20 mouse cellular contexts compared by ENCODE assay signal in genomic region chr6:24546716-24547420, GRCm38 (mm10). TPM values are rescaled to one million over a fixed set of nuclear protein-coding genes. Genes with fewer than 3 reads are reported as not detected.
DNase-seq lines count a peak whose midpoint lies in the region; ATAC-seq and TF ChIP-seq lines count a peak whose summit lies in the region.
"Had no signal": no experiment of that assay in that cellular context is flagged by ENCODE, and none has a peak within 500 bp of the region (broad histone marks: within the 10 kb centered on the region; RNA-seq: fewer than 3 reads in every experiment).

No protein-coding gene starts in this region.

- H3K9ac ChIP-seq in heart, embryonic 12.5 days = no peak overlapping the region
- no peak overlapping the region for H3K9ac ChIP-seq in liver, embryonic 11.5 days (ENCODE audit: low read depth, low read length)
- H3K9ac ChIP-seq in liver, postnatal 0 days (replicated peaks) = no peak overlapping the region
- H3K9ac ChIP-seq in stomach, embryonic 16.5 days (ENCODE audit: low read length) = no peak overlapping the region
- H3K9ac ChIP-seq: liver, embryonic 15.5 days; neural tube, embryonic 15.5 days had no signal

- no peak for TF ChIP-seq EP300 in liver, postnatal 0 days (IDR thresholded peaks at IDR 0.05; ENCODE audit: low read depth)

- peaks cover 26% of the 10 kb centered on the region for H3K4me1 ChIP-seq in heart, embryonic 12.5 days (replicated peaks)
- H3K4me1 ChIP-seq in liver, embryonic 11.5 days (replicated peaks; ENCODE audit: control insufficient read depth, insufficient read depth, low read length) = no peaks in the 10 kb centered on the region
- H3K4me1 ChIP-seq in liver, postnatal 0 days (ENCODE audit: insufficient read depth) = no peaks in the 10 kb centered on the region
- H3K4me1 ChIP-seq in stomach, embryonic 16.5 days (ENCODE audit: control insufficient read depth, insufficient read depth, low read length) = no peaks in the 10 kb centered on the region
- H3K4me1 ChIP-seq: liver, embryonic 15.5 days; neural tube, embryonic 15.5 days had no signal

- 0% methylated on average over 1 of the region's 1 CpGs for WGBS in heart, embryonic 12.5 days
- 26% methylated on average over 1 of the region's 1 CpGs for WGBS in liver, embryonic 11.5 days
- WGBS in liver, postnatal 0 days (ENCODE audit: insufficient replicate concordance) = 45% methylated on average over 1 of the region's 1 CpGs
- 30% methylated on average over 1 of the region's 1 CpGs for WGBS in stomach, embryonic 16.5 days

- H3K27me3 ChIP-seq in heart, embryonic 12.5 days (replicated peaks) = no peaks in the 10 kb centered on the region
- no peaks in the 10 kb centered on the region for H3K27me3 ChIP-seq in liver, embryonic 11.5 days (replicated peaks; ENCODE audit: control insufficient read depth, insufficient read depth, low read length)
- H3K27me3 ChIP-seq in liver, postnatal 0 days (ENCODE audit: insufficient read depth, low read length) = no peaks in the 10 kb centered on the region
- no peaks in the 10 kb centered on the region for H3K27me3 ChIP-seq in stomach, embryonic 16.5 days (ENCODE audit: control insufficient read depth, insufficient read depth, low read length)
- H3K27me3 ChIP-seq: liver, embryonic 15.5 days; neural tube, embryonic 15.5 days had no signal

- peaks cover 3% of the 10 kb centered on the region; the same call in 1 of the 2 replicates for H3K9me3 ChIP-seq in heart, embryonic 12.5 days (replicated peaks)
- H3K9me3 ChIP-seq in liver, embryonic 11.5 days (ENCODE audit: control insufficient read depth, low read length) = no peaks in the 10 kb centered on the region
- H3K9me3 ChIP-seq in liver, postnatal 0 days (ENCODE audit: low read length) = no peaks in the 10 kb centered on the region
- H3K9me3 ChIP-seq in stomach, embryonic 16.5 days (replicated peaks; ENCODE audit: control insufficient read depth, low read length) = 0 out of 2 replicates have a peak, but pooled peaks cover 3% of the 10 kb centered on the region
- H3K9me3 ChIP-seq: liver, embryonic 15.5 days; neural tube, embryonic 15.5 days had no signal

- no peak overlapping the region for H3K4me3 ChIP-seq in heart, embryonic 12.5 days
- H3K4me3 ChIP-seq in liver, embryonic 11.5 days (ENCODE audit: low read depth, low read length) = no peak overlapping the region
- no peak overlapping the region for H3K4me3 ChIP-seq in liver, postnatal 0 days (ENCODE audit: low read depth, low read length)
- H3K4me3 ChIP-seq in stomach, embryonic 16.5 days (replicated peaks; ENCODE audit: low read length) = no peak overlapping the region
- H3K4me3 ChIP-seq: liver, embryonic 15.5 days; neural tube, embryonic 15.5 days had no signal

- no peak for DNase-seq in heart, postnatal 25 days (ENCODE audit: low spot score)
- no peak for DNase-seq in liver, embryonic 11.5 days (ENCODE audit: low spot score)
- no peak for DNase-seq in liver, postnatal 0 days
- DNase-seq in kidney, adult 9 months = peak; percentile 80
- DNase-seq in B cell, adult 2 months = no peak
- no peak for DNase-seq in thymus, adult 18-20 months
- DNase-seq: adrenal gland, postnatal 10 days; cerebellum, adult 9-11 months; gastrocnemius, postnatal 10 days; left cerebral cortex, postnatal 4 days; thymus, postnatal 14 days had no signal

- no peak overlapping the region for H3K4me2 ChIP-seq in heart, embryonic 12.5 days
- no peak overlapping the region for H3K4me2 ChIP-seq in liver, embryonic 11.5 days
- no peak overlapping the region for H3K4me2 ChIP-seq in liver, postnatal 0 days (ENCODE audit: low read depth, low read length)
- no peak overlapping the region for H3K4me2 ChIP-seq in stomach, embryonic 16.5 days (ENCODE audit: low read depth, low read length)
- H3K4me2 ChIP-seq: liver, embryonic 15.5 days; neural tube, embryonic 15.5 days had no signal

- H3K27ac ChIP-seq in heart, embryonic 12.5 days (ENCODE audit: poor library complexity, severe bottlenecking) = peak overlapping the region; percentile 60
- H3K27ac ChIP-seq in liver, embryonic 11.5 days (ENCODE audit: low read depth, low read length) = no peak overlapping the region
- no peak overlapping the region for H3K27ac ChIP-seq in liver, postnatal 0 days (ENCODE audit: low read depth)
- peak overlapping the region; percentile 23; the same call in 1 of the 2 replicates for H3K27ac ChIP-seq in stomach, embryonic 16.5 days (ENCODE audit: low read length)
- H3K27ac ChIP-seq: liver, embryonic 15.5 days; neural tube, embryonic 15.5 days had no signal

- no peak for TF ChIP-seq CTCF in liver, postnatal 0 days (IDR thresholded peaks at IDR 0.05; ENCODE audit: low read depth)

- intact Hi-C loops in heart, postnatal 25 days (cut with DNase I) = no loop called here

- ATAC-seq in heart, embryonic 12.5 days (ENCODE audit: insufficient number of reproducible peaks, low FRiP score) = peak; percentile 72
- peak; percentile 53; the same call in 1 of the 2 replicates for ATAC-seq in liver, embryonic 11.5 days (replicated peaks; ENCODE audit: low FRiP score)
- ATAC-seq in liver, postnatal 0 days = no peak
- ATAC-seq in stomach, embryonic 16.5 days (ENCODE audit: insufficient read depth, low FRiP score) = peak; percentile 92
- ATAC-seq: forebrain, embryonic 16.5 days had no signal

- H3K36me3 ChIP-seq in heart, embryonic 12.5 days = no peaks in the 10 kb centered on the region
- no peaks in the 10 kb centered on the region for H3K36me3 ChIP-seq in liver, embryonic 11.5 days (ENCODE audit: control insufficient read depth, insufficient read depth, low read length)
- H3K36me3 ChIP-seq in liver, postnatal 0 days (replicated peaks; ENCODE audit: insufficient read depth, low read length) = no peaks in the 10 kb centered on the region
- H3K36me3 ChIP-seq in stomach, embryonic 16.5 days (ENCODE audit: control insufficient read depth, insufficient read depth, low read length) = no peaks in the 10 kb centered on the region
- H3K36me3 ChIP-seq: liver, embryonic 15.5 days; neural tube, embryonic 15.5 days had no signal

RNA-seq across cellular contexts. Expression of gene Asb15, which starts 18.9 kb away (rescaled TPM):
- 0.24 TPM in 1 of 2 replicates, not detected in the other for polyA plus RNA-seq in heart, embryonic 12.5 days (2016; fragmentation: Nextera tagmentation; extraction: Ambion mirVana)
- 10 to 100 TPM; 48.5 to 62.0 TPM for total RNA-seq in heart, postnatal 25 days (2021)
- polyA plus RNA-seq in liver, embryonic 11.5 days (2014; fragmentation: Nextera tagmentation; extraction: Ambion mirVana) = not detected in 2 replicates
- polyA plus RNA-seq in liver, postnatal 0 days (2015; fragmentation: Nextera tagmentation; extraction: Ambion mirVana) = not detected in 2 replicates
- polyA plus RNA-seq in stomach, embryonic 16.5 days (2015; fragmentation: Nextera tagmentation; extraction: Ambion mirVana) = 0.10 TPM in 1 of 2 replicates, not detected in the other
- total RNA-seq: ES-E14; layer of hippocampus, postnatal 25 days; left cerebral cortex, postnatal 4 days had no signal
- polyA plus RNA-seq: forebrain, embryonic 16.5 days; hindbrain, embryonic 11.5 days; intestine, embryonic 14.5 days; neural tube, embryonic 15.5 days had no signal

RNA-seq across cellular contexts. Expression of gene Ndufa5, which starts 19.1 kb away (rescaled TPM):
- polyA plus RNA-seq in heart, embryonic 12.5 days (2016; fragmentation: Nextera tagmentation; extraction: Ambion mirVana) = 715 and 719 TPM in 2 replicates
- 1,000 to 10,000 TPM; 1,436 to 1,506 TPM for total RNA-seq in heart, postnatal 25 days (2021)
- polyA plus RNA-seq in liver, embryonic 11.5 days (2014; fragmentation: Nextera tagmentation; extraction: Ambion mirVana) = 343 and 381 TPM in 2 replicates
- 303 and 316 TPM in 2 replicates for polyA plus RNA-seq in liver, postnatal 0 days (2015; fragmentation: Nextera tagmentation; extraction: Ambion mirVana)
- polyA plus RNA-seq in stomach, embryonic 16.5 days (2015; fragmentation: Nextera tagmentation; extraction: Ambion mirVana) = 320 and 383 TPM in 2 replicates

RNA-seq across cellular contexts. Expression of gene Iqub, which starts 32.0 kb away (rescaled TPM):
- 0.36 and 0.40 TPM in 2 replicates for polyA plus RNA-seq in heart, embryonic 12.5 days (2016; fragmentation: Nextera tagmentation; extraction: Ambion mirVana)
- total RNA-seq in heart, postnatal 25 days (2021) = under 1 TPM; 0.28 to 0.29 TPM
- polyA plus RNA-seq in liver, embryonic 11.5 days (2014; fragmentation: Nextera tagmentation; extraction: Ambion mirVana) = 0.16 TPM in 1 of 2 replicates, not detected in the other
- polyA plus RNA-seq in liver, postnatal 0 days (2015; fragmentation: Nextera tagmentation; extraction: Ambion mirVana) = 0.05 TPM in 1 of 2 replicates, not detected in the other
- 0.06 TPM in 1 of 2 replicates, not detected in the other for polyA plus RNA-seq in stomach, embryonic 16.5 days (2015; fragmentation: Nextera tagmentation; extraction: Ambion mirVana)
- polyA plus RNA-seq: intestine, embryonic 14.5 days; liver, embryonic 15.5 days had no signal

RNA-seq across cellular contexts. Expression of gene Lmod2, which starts 50.7 kb away (rescaled TPM):
- 45.3 and 49.3 TPM in 2 replicates for polyA plus RNA-seq in heart, embryonic 12.5 days (2016; fragmentation: Nextera tagmentation; extraction: Ambion mirVana)
- total RNA-seq in heart, postnatal 25 days (2021) = 100 to 1,000 TPM; 681 to 701 TPM
- 0.14 and 0.41 TPM in 2 replicates for polyA plus RNA-seq in liver, embryonic 11.5 days (2014; fragmentation: Nextera tagmentation; extraction: Ambion mirVana)
- polyA plus RNA-seq in liver, postnatal 0 days (2015; fragmentation: Nextera tagmentation; extraction: Ambion mirVana) = 0.05 and 0.53 TPM in 2 replicates
- polyA plus RNA-seq in stomach, embryonic 16.5 days (2015; fragmentation: Nextera tagmentation; extraction: Ambion mirVana) = 0.30 and 1.9 TPM in 2 replicates
- total RNA-seq: ES-E14; layer of hippocampus, postnatal 25 days; left cerebral cortex, postnatal 4 days had no signal
- polyA plus RNA-seq: forebrain, embryonic 16.5 days; hindbrain, embryonic 11.5 days; intestine, embryonic 14.5 days had no signal

Comparison
In these comparisons a context has a peak if more than half of its experiments do, and no peak if none do; other contexts are left out.
1. H3K27ac ChIP-seq: peak in heart, embryonic 12.5 days (single experiment) and stomach, embryonic 16.5 days (single experiment); none in liver, embryonic 11.5 days (single experiment) and liver, postnatal 0 days (single experiment).